Mouse (Mus musculus) liver, adult (tissue): ENCODE results near the gene Vav1.

ENCODE experiments used
- GATA4 ChIP-seq: IDR thresholded peaks from 2 replicates; pipeline ENCODE4 v1.6.1; 2014; ENCODE audit warnings: mild to moderate bottlenecking, low read length; ENCODE audit not compliant: insufficient replicate concordance

Gene Vav1

GRCm38 (mm10) chr17:57264972-57265945, 13.6 kb upstream of the Vav1 start:
- TF ChIP-seq GATA4, result no peak

DNA sequence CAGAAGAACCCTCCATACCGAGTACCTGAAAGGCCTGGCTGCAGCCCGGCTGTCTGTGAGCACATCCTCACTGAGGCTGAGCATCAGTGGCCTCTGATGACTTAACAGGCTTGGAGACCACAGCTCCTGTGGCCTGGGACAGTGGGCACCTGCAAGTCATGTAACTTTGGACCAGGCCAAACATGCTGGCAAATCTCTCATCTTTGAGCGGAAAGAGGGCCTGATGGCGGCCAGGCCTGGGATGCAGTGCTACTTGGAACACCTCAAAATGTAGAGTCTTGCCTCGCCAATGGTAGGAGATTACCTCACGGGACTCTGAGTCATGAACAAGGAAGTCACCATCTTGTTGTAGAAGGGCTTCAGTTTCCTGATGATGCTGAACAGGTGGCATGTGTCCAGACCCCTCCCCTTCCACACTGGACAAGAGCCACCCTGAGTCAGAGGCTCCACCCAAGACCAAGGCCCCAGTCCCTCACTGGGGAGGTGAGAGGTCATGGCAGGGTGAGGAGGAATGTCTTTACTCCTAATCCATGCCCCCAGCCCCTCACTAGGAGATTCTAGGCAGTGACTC, 11.3 kb upstream of the Vav1 start:
- no peak for TF ChIP-seq GATA4

DNA sequence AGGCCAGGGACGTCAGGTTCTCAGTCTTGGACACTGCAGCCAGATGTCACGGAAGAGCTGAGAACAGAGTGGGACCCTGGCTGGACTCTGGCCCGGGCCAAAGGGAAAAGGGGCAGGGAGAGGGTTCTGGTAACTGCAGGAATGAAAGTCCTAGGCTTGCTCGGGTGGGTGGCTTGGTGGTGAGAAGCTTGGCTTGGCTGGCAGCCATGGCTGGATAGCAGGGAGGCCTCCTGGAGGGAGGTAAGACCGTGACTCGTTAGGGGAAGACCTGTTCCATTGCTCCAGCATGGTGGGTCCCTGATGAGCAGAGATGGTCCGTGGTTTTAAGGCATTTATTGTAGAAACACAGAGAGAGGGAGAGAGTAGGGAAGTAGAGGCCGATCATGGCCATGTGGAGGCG, 7.6 kb upstream of the Vav1 start:
- no peak for TF ChIP-seq GATA4

GRCm38 (mm10) chr17:57273846-57274245, 5.1 kb upstream of the Vav1 start:
- TF ChIP-seq GATA4, result no peak

DNA sequence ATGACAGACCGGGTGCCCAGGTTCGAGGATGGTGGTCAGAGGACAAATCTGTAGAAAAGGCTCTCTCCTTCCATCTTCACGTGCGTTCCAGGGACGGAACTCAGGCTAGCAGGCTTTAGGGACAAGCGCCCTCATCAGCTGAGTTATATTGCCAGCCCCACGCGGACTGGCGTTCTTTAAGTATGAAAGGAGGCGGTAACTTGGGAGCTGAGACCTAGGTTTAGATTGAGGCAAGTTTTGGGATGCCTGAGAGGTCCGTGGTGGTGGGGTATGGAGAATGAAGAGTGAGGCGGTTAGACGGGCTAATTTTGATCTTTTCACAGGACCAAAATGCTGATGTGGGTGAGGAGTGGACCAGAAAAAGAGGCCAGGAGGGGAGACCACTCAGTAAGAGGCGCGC, 4.2 kb upstream of the Vav1 start:
- TF ChIP-seq GATA4, result no peak

DNA sequence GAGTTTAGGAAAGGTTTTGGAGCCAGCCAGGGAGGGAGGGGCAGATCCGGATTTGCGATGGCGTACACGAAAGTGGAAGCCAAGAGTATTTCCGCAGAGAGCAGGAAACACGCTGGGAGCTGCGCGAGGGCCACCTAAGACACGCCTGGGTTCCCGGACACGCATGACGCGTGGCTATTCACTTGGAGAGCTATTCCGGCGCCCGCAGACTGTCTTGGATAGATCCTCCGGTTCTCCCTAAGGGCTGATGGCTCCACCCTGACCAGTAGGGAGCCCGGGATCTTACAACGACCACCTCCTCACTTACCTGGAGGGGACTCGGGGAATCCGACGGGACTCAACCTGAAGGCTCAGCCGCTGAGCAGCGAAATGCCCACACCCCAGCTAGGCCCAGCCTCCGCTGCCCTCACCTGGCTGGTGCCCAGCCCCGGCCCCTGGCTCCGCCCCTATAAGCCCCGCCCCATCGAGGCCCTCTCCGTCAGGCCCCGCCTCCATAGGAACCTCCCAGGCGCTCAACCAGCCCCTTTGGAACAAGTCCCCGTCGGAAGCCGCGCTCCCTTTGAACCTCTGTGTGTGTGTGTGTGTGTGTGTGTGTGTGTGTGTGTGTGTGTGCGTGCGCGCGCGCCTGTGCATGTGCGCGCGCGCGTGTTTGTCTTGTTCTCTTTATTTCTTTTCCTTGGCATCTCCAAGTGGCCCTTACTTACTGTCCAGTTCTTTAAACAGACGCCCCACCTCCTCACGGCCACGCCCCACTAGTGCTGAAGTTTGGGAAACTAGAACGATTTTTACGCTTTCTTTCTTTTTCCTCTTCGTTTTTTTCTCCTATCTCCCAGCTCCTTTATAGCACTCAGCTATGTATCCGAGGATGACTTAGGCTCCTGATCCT, 3.5 kb upstream of the Vav1 start:
- no peak for TF ChIP-seq GATA4

DNA sequence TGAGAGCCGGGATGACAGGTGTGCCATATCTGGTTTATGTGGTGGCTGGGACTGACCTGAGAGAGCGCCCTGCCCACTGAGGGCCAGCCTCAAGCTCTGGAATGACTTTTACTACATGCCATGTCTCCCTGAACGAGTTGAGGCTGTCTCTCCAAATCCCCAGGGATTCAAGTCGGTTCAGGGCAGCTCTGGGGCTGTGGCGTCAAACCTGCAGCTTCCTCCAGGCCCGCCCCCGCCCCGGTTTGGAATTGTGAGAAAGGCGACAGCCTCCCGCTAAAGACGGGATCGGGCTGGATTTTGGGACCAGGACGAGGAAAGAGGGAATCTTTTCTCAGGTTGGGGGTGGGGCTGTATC, 2.9 kb upstream of the Vav1 start:
- no peak for TF ChIP-seq GATA4

- TF ChIP-seq GATA4, result no peak
Observed at GRCm38 (mm10) chr17:57276634-57277121, 2.2 kb upstream of the Vav1 start.

DNA sequence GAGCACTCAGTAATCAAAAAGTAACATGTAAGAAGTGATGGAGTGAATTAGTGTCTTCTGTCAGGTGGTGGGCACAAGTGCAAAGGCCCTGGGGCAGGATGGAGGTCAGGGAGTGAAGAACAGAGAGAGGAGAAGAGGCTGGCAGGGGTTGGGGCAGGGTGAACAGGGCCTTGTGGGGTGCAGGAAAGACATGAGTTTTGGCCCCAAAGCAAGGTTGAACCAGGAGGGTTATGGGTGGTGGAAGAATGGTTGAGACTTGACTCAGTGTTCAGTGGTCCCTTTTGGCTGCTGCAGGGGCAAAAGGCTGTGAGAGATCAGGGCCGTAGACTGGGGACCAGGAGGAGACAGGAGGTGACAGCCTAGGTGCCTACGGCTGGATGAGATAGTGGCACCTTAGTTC, 363 bp upstream of the Vav1 start:
- TF ChIP-seq GATA4, result no peak

DNA sequence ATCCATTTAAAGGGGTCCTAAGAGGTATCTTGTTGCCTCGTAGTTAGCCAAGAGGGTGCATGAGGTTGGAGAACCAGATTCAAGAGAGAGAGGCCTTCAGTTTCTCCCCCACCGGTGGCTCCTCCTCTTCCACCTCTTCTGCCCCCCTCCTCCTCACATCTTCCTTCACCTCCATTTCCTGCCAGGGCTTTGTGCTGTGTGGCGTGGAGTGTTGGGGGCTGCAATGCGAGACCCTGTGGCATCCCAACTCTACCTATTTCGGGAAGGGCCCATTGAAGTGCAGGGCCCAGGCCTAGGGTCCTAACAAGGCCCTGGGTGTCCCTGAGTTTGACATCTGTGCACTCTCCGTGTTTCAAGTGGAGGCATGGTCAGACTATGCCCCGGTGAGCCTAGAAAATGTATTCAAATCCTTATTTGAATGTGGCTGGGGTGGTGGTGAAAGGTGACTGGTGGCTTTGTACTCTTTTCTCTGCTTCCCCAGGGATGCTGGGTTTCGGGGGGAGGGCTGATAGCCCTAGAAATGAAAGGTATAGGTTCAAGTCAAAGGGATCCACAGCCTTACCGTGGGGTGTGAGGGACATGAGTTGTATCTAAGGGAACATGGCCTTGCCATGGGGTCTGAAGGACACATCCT, 808 bp downstream of the Vav1 start:
- no peak for TF ChIP-seq GATA4

GRCm38 (mm10) chr17:57280411-57280810, 1.5 kb downstream of the Vav1 start:
- no peak for TF ChIP-seq GATA4

DNA sequence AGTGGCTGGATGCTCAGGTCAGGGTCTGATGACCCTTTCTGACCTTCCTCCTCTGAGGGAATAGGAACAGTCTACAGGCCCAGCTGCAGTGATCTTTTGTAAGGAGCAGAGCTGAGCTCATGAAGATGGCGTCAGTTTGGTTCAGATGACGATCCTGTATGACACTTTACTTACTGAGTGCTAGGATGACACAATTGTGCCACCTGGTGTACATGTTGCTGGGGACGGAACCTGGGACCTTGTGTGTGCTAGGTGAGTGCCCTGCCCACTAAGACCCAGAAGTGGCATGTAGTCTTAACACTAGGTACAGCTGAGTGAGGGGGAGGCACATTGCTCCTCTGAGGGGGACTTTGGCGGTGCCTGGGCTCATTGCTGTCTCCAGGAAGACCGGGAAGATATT, 5.0 kb downstream of the Vav1 start:
- TF ChIP-seq GATA4, result no peak

GRCm38 (mm10) chr17:57285077-57285476, 6.2 kb downstream of the Vav1 start:
- no peak for TF ChIP-seq GATA4

DNA sequence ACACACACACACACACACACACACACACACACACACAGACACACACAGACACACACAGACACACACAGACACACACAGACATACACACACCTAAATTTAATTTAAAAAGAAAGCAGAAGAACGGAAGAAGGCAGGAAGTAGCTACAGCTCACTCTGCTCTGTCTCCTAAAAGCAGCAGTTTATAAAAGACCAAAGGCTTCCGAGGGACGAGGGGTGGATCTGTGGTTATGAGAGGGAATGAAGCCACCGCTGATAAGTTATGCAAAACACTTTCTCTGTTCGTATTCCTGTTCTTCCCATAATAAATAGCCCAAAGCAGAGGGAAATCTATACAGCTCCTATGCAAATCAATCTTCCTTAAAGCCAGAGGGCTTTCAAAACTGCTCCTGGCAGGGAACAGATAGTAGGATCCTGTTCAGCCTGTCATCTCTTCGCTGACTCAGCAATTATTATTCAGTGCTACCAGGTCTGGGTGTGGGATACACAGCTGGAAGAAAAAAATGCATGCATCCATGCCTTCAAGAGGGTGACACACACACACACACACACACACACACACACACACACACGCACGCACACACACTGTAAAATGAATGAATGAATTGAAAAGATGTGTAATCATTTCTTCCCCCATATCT, 7.9 kb downstream of the Vav1 start:
- TF ChIP-seq GATA4, result no peak

DNA sequence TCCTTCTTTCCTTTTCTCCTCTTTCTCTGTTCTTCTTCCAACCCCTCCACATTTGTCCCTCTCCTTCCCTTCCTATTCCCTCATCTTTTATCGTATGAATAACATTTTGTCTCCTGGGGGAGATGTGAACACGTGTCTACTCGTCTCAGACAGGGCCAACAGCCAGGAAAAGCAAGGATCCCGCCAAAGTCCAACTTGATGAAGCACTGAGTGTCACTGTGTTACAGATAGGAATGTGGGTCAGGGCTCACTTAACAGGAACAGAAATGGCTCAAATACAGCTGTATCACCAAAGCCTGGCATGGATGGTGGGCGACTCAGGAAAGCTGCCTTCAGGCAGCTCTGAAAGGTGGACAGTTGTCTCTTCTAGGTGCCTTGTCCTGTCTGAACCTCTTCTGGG, 10.4 kb downstream of the Vav1 start:
- no peak for TF ChIP-seq GATA4
